Mouse (Mus musculus) olfactory bulb, adult 2 months (tissue): ENCODE results near the gene Wdr62.

Source experiments
- CTCF ChIP-seq: fragments of 200-500 bp; IDR thresholded peaks from 2 replicates; pipeline ENCODE4 v1.5.1; 2012; ENCODE audit warnings: low read depth, mild to moderate bottlenecking, low read length, moderate library complexity; ENCODE audit not compliant: insufficient read depth
- POLR2A ChIP-seq: fragments of 200-500 bp; IDR thresholded peaks from 2 replicates; pipeline ENCODE4 v1.6.1; 2012; ENCODE audit warnings: mild to moderate bottlenecking, low read depth, low read length, moderate library complexity; ENCODE audit not compliant: insufficient read depth

DNA sequence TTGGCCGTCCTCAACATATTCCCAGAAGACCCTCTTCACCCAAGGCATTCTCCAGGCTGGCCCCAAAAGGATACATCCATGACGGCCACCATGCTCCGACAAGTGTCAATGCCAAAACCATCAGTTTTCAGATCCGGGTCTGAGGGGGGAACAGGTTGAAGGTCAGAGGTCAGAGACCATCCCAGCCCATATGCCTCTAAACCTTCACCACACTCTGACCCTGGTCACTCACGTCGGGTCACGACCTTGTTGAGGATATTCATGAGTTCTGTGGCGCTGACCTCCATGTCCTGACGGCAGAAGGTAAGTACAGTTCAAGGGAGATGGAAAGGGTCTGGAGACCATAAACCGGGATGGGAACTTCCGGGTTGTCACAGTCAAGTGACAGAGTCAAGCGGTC is 88.1 kb downstream of the Wdr62 start:
- TF ChIP-seq POLR2A (no peak), CTCF (no peak)
